Mouse (Mus musculus): Measurements from ENCODE around the gene Tmem198b. TPM values are rescaled to one million over a fixed set of nuclear protein-coding genes. Genes with fewer than 3 reads are reported as not detected.

Gene Tmem198b
- polyA plus RNA-seq, 1 experiment, result 8.3 TPM

DNA sequence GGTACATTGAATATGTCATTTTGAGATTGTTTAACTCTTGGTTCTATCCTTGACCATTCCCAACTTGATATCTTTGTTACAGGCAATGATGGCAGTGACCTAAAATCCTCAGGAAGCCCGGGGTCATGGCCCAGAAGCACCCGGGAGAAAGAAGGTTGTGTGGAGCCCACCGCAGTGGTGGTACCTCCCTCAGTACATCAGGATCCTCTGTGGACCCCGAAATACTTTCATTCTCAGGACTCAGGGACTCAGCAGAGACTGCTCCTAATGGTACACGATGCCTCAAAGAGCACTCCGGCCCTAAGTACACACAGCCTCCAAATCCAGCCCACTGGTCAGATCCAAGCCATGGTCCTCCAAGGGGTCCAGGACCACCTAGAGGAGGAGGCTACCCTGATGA lies 1.9 kb upstream of the Tmem198b start:
- Histone ChIP-seq H3K4me1 (ENCODE audit: control insufficient read depth, insufficient read depth, low read length) (peaks cover 4% of the 10 kb centered on the region; the same call in 1 of the 2 replicates), H3K27ac (ENCODE audit: control insufficient read depth, insufficient read depth, low read depth, low read length, poor library complexity) (peak overlapping the region; percentile 41; the same call in 1 of the 2 replicates), H3K4me3 (replicated peaks; ENCODE audit: control insufficient read depth, low read depth, low read length) (peak overlapping the region; percentile 65)
- no peak for TF ChIP-seq CTCF (IDR thresholded peaks at IDR 0.05; ENCODE audit: control insufficient read depth, insufficient read depth, low read length)
- TF ChIP-seq POLR2A (IDR thresholded peaks at IDR 0.05; ENCODE audit: borderline replicate concordance, control insufficient read depth, low read depth, low read length), result no peak
- WGBS, result 43% methylated on average over 6 of the region's 6 CpGs

DNA sequence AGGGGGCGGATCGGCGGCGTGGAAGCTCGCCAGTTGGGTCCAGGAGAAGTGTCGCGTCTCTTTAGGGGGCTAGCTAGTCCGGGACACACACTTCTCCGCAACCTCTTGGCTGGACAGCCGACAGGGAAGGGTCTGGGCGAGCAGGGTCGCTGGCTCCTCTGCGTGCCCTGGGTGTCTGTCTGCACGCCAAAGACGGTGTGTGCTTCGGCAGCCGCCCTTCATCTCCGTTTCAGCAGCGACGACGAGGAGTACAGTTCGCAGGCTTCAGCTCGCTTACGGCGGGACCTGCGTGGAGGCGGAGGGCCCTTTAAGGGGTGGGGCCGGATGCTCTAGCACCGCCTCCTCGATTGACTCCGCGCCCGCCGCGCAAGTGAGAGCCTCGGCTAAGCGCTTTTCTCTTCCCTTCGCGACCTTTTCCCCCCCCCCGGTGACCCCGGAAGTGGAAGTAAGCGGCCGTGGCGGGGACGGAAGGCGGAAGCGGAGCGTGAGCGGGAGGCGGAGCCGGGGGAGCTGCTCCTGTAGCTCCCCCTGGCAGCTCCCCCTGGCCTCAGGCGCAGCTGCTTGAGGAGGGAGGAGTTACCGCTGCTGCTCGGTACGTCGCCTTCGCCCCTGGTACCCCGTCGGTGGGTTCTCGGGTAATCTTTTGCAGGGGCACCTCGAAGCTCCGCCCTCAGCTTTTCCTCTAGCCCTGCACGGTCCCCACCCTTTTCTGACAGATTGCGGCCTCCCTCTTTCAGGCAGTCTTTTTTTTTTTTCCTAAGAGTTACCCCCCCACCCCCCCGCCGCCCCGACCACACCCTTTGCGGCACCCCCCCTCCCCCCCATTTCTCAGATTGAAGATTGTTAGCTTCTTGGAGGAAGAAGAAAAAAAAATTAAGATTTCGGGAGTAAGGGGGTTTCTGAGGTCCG lies 1.2 kb upstream of the Tmem198b start:
- TF ChIP-seq CTCF (IDR thresholded peaks at IDR 0.05; ENCODE audit: control insufficient read depth, insufficient read depth, low read length) (no peak), POLR2A (IDR thresholded peaks at IDR 0.05; ENCODE audit: borderline replicate concordance, control insufficient read depth, low read depth, low read length) (peak; percentile 65; the same call in 1 of the 2 replicates)
- peak overlapping the region; percentile 97 for H3K27ac ChIP-seq (ENCODE audit: control insufficient read depth, insufficient read depth, low read depth, low read length, poor library complexity)
- peak overlapping the region; percentile 96 for H3K4me3 ChIP-seq (replicated peaks; ENCODE audit: control insufficient read depth, low read depth, low read length)
- H3K4me1 ChIP-seq (ENCODE audit: control insufficient read depth, insufficient read depth, low read length), result peaks cover 4% of the 10 kb centered on the region; the same call in 1 of the 2 replicates
- WGBS, result under 1% methylated on average over 64 of the region's 70 CpGs

DNA sequence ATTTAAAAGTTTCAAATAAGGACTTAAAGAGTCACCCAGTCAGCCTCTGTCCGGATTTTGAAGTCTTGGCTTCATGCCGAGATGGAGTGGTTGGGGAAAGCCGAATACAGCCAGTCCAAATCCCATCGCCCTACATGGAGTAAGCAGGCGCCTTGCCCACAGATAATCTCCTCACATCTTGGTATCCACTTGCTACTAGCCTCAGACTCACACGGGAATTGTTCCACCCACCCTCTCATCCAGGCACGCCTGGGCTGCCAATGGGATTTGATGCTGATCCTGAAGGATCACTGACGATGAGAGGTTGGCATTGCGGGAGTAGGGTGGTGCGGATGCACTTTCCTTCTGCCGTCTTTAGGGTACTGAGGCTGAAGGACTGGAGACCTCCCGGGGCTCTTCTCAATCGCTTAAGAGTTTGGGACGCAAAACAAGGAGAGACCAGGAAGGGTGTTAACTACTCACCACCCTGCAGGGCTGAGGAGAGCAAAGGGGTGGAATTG lies 349 bp downstream of the Tmem198b start, which contains the start of gene Dnajc14:
TSS of gene Dnajc14 (plus strand) at position 292 of the 500 bp plus-strand sequence.
- peaks cover 4% of the 10 kb centered on the region; the same call in 1 of the 2 replicates for H3K4me1 ChIP-seq (ENCODE audit: control insufficient read depth, insufficient read depth, low read length)
- H3K4me3 ChIP-seq (replicated peaks; ENCODE audit: control insufficient read depth, low read depth, low read length), result peak within 1 kb of the TSS; percentile 96
- H3K27ac ChIP-seq (ENCODE audit: control insufficient read depth, insufficient read depth, low read depth, low read length, poor library complexity), result peak within 1 kb of the TSS; percentile 97
- no peak for TF ChIP-seq CTCF (IDR thresholded peaks at IDR 0.05; ENCODE audit: control insufficient read depth, insufficient read depth, low read length)
- no peak for TF ChIP-seq POLR2A (IDR thresholded peaks at IDR 0.05; ENCODE audit: borderline replicate concordance, control insufficient read depth, low read depth, low read length)
- 2% methylated on average over 14 of the region's 14 CpGs for WGBS

DNA sequence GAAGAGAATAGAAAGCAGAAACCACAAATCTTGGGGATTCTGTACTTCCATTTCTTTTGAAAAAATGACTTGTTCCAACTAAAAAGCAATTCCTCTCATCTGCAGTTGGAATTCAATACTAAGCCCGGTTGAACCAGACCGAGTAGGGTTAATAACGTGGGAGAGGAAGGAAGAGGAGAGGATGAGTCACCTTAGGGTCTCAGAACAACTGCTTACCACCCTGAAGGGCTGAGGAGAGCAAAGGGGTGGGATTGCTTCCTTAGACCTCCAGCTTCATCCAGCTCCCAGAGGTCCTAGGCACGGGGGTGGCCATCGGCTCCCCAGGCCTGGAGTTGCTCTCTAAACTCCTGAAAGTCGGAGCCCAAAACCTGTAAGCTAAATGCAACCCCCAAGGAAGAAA lies 809 bp downstream of the Tmem198b start:
- Histone ChIP-seq H3K27ac (ENCODE audit: control insufficient read depth, insufficient read depth, low read depth, low read length, poor library complexity) (no peak overlapping the region), H3K4me3 (replicated peaks; ENCODE audit: control insufficient read depth, low read depth, low read length) (no peak overlapping the region), H3K4me1 (ENCODE audit: control insufficient read depth, insufficient read depth, low read length) (peaks cover 4% of the 10 kb centered on the region; the same call in 1 of the 2 replicates)
- TF ChIP-seq POLR2A (IDR thresholded peaks at IDR 0.05; ENCODE audit: borderline replicate concordance, control insufficient read depth, low read depth, low read length) (no peak), CTCF (IDR thresholded peaks at IDR 0.05; ENCODE audit: control insufficient read depth, insufficient read depth, low read length) (no peak)
- 5% methylated on average over 6 of the region's 6 CpGs for WGBS

DNA sequence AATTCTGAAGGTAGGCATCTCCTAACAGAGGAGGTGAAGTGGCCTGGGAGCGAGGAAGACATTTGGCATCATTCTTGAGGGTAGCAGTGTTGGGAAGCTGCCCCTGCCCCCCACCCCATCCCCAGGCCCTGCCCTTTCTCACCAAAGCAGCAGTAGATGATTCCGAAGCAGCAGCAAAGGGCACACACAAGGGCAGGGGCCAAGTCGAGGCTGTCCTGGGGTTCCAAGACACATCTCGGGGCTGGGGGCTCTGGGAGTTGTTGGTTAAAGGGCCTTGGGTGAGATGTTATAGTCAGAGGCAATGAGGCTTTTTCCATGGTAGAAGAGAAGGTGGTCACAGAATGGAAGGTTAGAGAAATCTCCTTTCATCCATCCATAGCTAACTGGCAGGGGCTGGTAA lies 1.2 kb downstream of the Tmem198b start:
- Histone ChIP-seq H3K27ac (ENCODE audit: control insufficient read depth, insufficient read depth, low read depth, low read length, poor library complexity) (no peak overlapping the region), H3K4me1 (ENCODE audit: control insufficient read depth, insufficient read depth, low read length) (peaks cover 4% of the 10 kb centered on the region; the same call in 1 of the 2 replicates), H3K4me3 (replicated peaks; ENCODE audit: control insufficient read depth, low read depth, low read length) (no peak overlapping the region)
- WGBS, result 67% methylated on average over 4 of the region's 4 CpGs
- TF ChIP-seq CTCF (IDR thresholded peaks at IDR 0.05; ENCODE audit: control insufficient read depth, insufficient read depth, low read length) (no peak), POLR2A (IDR thresholded peaks at IDR 0.05; ENCODE audit: borderline replicate concordance, control insufficient read depth, low read depth, low read length) (no peak)

DNA sequence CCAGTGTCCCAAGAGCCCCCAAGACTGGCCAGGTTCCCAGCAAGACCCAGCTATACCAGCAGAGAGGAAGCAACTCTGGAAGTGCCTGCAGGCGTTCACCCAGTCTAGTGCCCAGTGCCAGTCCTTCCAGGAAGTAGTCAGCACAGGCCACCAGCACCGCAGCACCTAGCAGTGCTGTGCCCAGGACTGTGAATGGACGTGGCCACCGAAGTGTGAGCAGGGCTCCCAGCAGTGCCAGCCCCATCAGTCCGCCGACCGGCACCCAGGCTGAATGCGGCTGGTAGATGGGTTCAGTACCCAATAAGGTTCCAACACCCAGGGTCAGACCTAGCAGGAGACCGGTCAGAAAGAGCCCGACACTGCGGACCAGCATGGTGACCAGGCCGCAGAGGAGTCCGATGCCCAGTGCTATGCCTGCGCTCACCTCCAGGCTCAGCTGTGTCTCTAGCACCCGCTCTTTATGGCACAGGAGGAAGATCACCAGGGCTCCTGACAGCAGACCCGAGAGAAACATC lies 2.1 kb downstream of the Tmem198b start:
- TF ChIP-seq CTCF (IDR thresholded peaks at IDR 0.05; ENCODE audit: control insufficient read depth, insufficient read depth, low read length), result no peak
- TF ChIP-seq POLR2A (IDR thresholded peaks at IDR 0.05; ENCODE audit: borderline replicate concordance, control insufficient read depth, low read depth, low read length), result no peak
- Histone ChIP-seq H3K4me1 (ENCODE audit: control insufficient read depth, insufficient read depth, low read length) (peaks cover 4% of the 10 kb centered on the region; the same call in 1 of the 2 replicates), H3K4me3 (replicated peaks; ENCODE audit: control insufficient read depth, low read depth, low read length) (no peak overlapping the region), H3K27ac (ENCODE audit: control insufficient read depth, insufficient read depth, low read depth, low read length, poor library complexity) (no peak overlapping the region)
- 90% methylated on average over 16 of the region's 16 CpGs for WGBS

DNA sequence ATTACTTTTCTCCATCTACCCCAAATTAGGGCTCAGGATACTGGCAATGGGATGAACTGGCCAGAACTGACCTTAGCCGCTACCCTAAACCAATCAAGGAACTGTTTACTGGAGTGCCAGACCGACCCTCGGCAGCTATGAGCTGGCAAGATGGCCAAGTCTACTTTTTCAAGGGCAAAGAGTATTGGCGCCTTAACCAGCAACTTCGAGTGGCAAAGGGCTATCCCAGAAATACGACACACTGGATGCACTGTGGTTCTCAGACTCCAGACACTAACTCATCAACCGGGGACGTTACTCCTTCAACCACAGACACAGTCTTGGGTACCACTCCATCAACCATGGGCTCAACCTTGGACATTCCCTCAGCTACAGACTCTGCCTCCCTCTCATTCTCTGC lies 5.5 kb downstream of the Tmem198b start:
- 85% methylated on average over 8 of the region's 8 CpGs for WGBS
- no peak for TF ChIP-seq CTCF (IDR thresholded peaks at IDR 0.05; ENCODE audit: control insufficient read depth, insufficient read depth, low read length)
- no peak for TF ChIP-seq POLR2A (IDR thresholded peaks at IDR 0.05; ENCODE audit: borderline replicate concordance, control insufficient read depth, low read depth, low read length)

DNA sequence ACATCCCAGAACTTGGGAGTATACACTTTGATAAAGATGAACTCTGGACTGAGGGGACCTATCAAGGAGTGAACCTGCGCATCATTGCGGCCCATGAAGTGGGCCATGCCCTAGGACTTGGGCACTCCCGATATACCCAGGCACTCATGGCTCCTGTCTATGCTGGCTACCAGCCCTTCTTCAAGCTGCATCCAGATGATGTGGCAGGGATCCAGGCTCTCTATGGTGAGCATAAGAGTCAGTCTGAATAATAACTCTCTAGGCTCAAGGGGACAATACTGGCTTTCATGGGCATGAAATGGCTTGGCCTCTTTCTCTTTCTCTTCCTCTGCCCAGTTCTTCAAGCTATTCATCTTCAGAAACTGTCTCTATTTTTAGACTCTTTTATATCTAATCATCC lies 8.6 kb downstream of the Tmem198b start:
- H3K27ac ChIP-seq (ENCODE audit: control insufficient read depth, insufficient read depth, low read depth, low read length, poor library complexity), result no peak overlapping the region
- TF ChIP-seq CTCF (IDR thresholded peaks at IDR 0.05; ENCODE audit: control insufficient read depth, insufficient read depth, low read length), result no peak
- no peak for TF ChIP-seq POLR2A (IDR thresholded peaks at IDR 0.05; ENCODE audit: borderline replicate concordance, control insufficient read depth, low read depth, low read length)
- 0 out of 2 replicates have a peak, but pooled peaks cover 2% of the 10 kb centered on the region for H3K4me1 ChIP-seq (ENCODE audit: control insufficient read depth, insufficient read depth, low read length)
- WGBS, result 97% methylated on average over 3 of the region's 3 CpGs
- H3K4me3 ChIP-seq (replicated peaks; ENCODE audit: control insufficient read depth, low read depth, low read length), result no peak overlapping the region

More for the DNA sequence above, 5.5 kb downstream of the Tmem198b start:
- 0 out of 2 replicates have a peak, but pooled peaks cover 2% of the 10 kb centered on the region for H3K4me1 ChIP-seq (ENCODE audit: control insufficient read depth, insufficient read depth, low read length)
- no peak overlapping the region for H3K4me3 ChIP-seq (replicated peaks; ENCODE audit: control insufficient read depth, low read depth, low read length)
- no peak overlapping the region for H3K27ac ChIP-seq (ENCODE audit: control insufficient read depth, insufficient read depth, low read depth, low read length, poor library complexity)

Measured in bone marrow, adult 2 months (tissue).